Mouse (Mus musculus): Measurements from ENCODE around the gene Dnm3.

- TF ChIP-seq CTCF (IDR thresholded peaks at IDR 0.05; ENCODE audit: borderline replicate concordance, extremely low read depth, insufficient read depth, insufficient read length) (no peak), POLR2A (IDR thresholded peaks at IDR 0.05; ENCODE audit: borderline replicate concordance, extremely low read depth, insufficient read depth, insufficient read length, poor library complexity, severe bottlenecking) (no peak)
Measured at GRCm38 (mm10) chr1:162410207-162410965, 67.4 kb downstream of the Dnm3 start.
